ENCODE assay signal across 18 mouse cellular contexts in genomic region chr1:187705348-187705747, GRCm38 (mm10).
DNase-seq lines count a peak whose midpoint lies in the region; ATAC-seq and TF ChIP-seq lines count a peak whose summit lies in the region.
"Had no signal": no experiment of that assay in that cellular context is flagged by ENCODE, and none has a peak within 500 bp of the region (broad histone marks: within the 10 kb centered on the region; RNA-seq: fewer than 3 reads in every experiment).

No protein-coding gene starts in this region.

- no peaks in the 10 kb centered on the region for H3K4me1 ChIP-seq in intestine, postnatal 0 days (replicated peaks; ENCODE audit: control insufficient read depth, insufficient read depth, low read length)
- H3K4me1 ChIP-seq in intestine, embryonic 15.5 days (replicated peaks): 0 out of 2 replicates have a peak, but pooled peaks cover 2% of the 10 kb centered on the region
- H3K4me1 ChIP-seq: embryonic facial prominence, embryonic 12.5 days; forebrain, embryonic 15.5 days had no signal

- TF ChIP-seq CTCF in intestine, postnatal 0 days (IDR thresholded peaks at IDR 0.05; ENCODE audit: low read depth): no peak

- H3K9me3 ChIP-seq in intestine, postnatal 0 days (ENCODE audit: control insufficient read depth): no peaks in the 10 kb centered on the region
- no peaks in the 10 kb centered on the region for H3K9me3 ChIP-seq in intestine, embryonic 15.5 days
- H3K9me3 ChIP-seq: embryonic facial prominence, embryonic 10.5 days; embryonic facial prominence, embryonic 12.5 days; forebrain, embryonic 13.5 days; forebrain, embryonic 15.5 days had no signal

- H3K27ac ChIP-seq in intestine, postnatal 0 days (ENCODE audit: low read depth, low read length): no peak overlapping the region
- no peak overlapping the region for H3K27ac ChIP-seq in intestine, embryonic 15.5 days
- H3K27ac ChIP-seq: embryonic facial prominence, embryonic 10.5 days; embryonic facial prominence, embryonic 12.5 days; forebrain, embryonic 13.5 days; forebrain, embryonic 15.5 days had no signal

- DNase-seq in adrenal gland, postnatal 14 days: peak; percentile 19
- DNase-seq in adrenal gland, adult 18-20 months (ENCODE audit: low spot score in 2 of 2): no peak
- DNase-seq in kidney, adult 9 months: no peak
- DNase-seq: adrenal gland, adult 2 months; adrenal gland, postnatal 36 days; cerebellum, adult 11-12 months; cerebellum, adult 9-10 months; cerebellum, postnatal 10 days; cerebellum, postnatal 25 days; forebrain, postnatal 0 days had no signal

- H3K4me3 ChIP-seq in intestine, postnatal 0 days (ENCODE audit: low read depth, low read length): no peak overlapping the region
- H3K4me3 ChIP-seq in intestine, embryonic 15.5 days (replicated peaks): no peak overlapping the region
- H3K4me3 ChIP-seq: embryonic facial prominence, embryonic 10.5 days; embryonic facial prominence, embryonic 12.5 days; forebrain, embryonic 13.5 days; forebrain, embryonic 15.5 days had no signal

- ATAC-seq in intestine, postnatal 0 days: no peak
- no peak for ATAC-seq in intestine, embryonic 15.5 days
- ATAC-seq: activated CD4-positive, CD25-positive, alpha-beta regulatory T cell, adult 4 months; forebrain, embryonic 13.5 days; forebrain, embryonic 15.5 days; forebrain, postnatal 0 days; Patski had no signal

- H3K9ac ChIP-seq in intestine, postnatal 0 days (ENCODE audit: low read depth, low read length): no peak overlapping the region
- no peak overlapping the region for H3K9ac ChIP-seq in intestine, embryonic 15.5 days
- H3K9ac ChIP-seq: embryonic facial prominence, embryonic 12.5 days; forebrain, embryonic 13.5 days; forebrain, embryonic 15.5 days; forebrain, postnatal 0 days had no signal

- 48% methylated on average over 5 of the region's 5 CpGs for WGBS in intestine, postnatal 0 days
- 73% methylated on average over 5 of the region's 5 CpGs for WGBS in intestine, embryonic 15.5 days

- peak overlapping the region; percentile 45 for H3K4me2 ChIP-seq in intestine, postnatal 0 days (replicated peaks; ENCODE audit: low read depth)
- H3K4me2 ChIP-seq in intestine, embryonic 15.5 days (replicated peaks): no peak overlapping the region
- H3K4me2 ChIP-seq: embryonic facial prominence, embryonic 12.5 days; forebrain, embryonic 13.5 days; forebrain, embryonic 15.5 days had no signal

- H3K36me3 ChIP-seq in intestine, postnatal 0 days (ENCODE audit: control insufficient read depth, insufficient read depth): no peaks in the 10 kb centered on the region
- no peaks in the 10 kb centered on the region for H3K36me3 ChIP-seq in intestine, embryonic 15.5 days
- H3K36me3 ChIP-seq: embryonic facial prominence, embryonic 10.5 days; embryonic facial prominence, embryonic 12.5 days; forebrain, embryonic 15.5 days had no signal

- no peaks in the 10 kb centered on the region for H3K27me3 ChIP-seq in intestine, postnatal 0 days (replicated peaks; ENCODE audit: control insufficient read depth, insufficient read depth, low read length)
- H3K27me3 ChIP-seq in intestine, embryonic 15.5 days (replicated peaks): no peaks in the 10 kb centered on the region
- H3K27me3 ChIP-seq: embryonic facial prominence, embryonic 12.5 days; forebrain, embryonic 13.5 days; forebrain, embryonic 15.5 days; Patski had no signal
